Mouse (Mus musculus): ENCODE data around the gene Arhgef17.
A peak's percentile ranks its signal among the peaks of the same experiment; 100 is the strongest.

Gene Arhgef17

DNA sequence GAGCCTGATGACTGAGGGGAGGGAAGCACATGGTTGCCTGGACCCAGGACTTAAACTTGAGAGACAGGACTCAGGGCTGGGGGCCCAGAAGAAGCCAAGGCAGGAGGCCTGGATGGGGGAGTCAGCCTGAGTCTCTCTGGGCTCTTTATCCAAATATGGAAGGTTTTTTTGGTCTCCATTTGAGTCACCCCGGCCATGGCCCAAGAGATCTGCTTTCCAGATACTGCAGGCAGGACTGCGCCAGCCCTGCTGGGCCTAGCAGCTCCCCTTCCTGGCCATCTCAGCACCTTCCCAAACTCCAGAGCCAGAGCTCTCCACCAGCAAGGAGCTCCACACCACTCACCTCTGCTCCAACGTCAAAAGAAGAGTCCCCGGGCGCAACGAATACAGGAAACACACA is 15.4 kb downstream of the Arhgef17 start:
- DNase-seq (ENCODE audit: low spot score in 2 of 2) = no peak

DNA sequence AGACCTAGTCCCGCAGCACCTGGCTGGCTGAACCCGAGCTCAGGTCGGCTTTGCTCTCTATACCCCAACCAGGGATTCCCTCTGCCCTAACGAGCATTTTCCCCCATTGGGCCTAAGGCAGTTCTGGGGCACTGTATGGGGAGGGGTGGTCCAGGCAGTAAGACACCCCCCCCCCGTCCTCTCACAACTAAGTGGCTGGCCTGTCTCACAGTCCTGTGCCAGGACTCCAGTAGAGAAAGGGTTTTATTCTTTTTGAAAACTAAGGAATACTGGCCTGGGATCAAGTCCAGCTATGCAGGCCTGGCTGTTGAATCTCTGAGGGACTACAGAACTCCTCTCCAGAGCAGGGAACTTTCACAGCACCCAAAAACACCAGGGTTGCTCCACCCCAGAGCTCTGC is 16.7 kb downstream of the Arhgef17 start:
- no peak for DNase-seq (ENCODE audit: low spot score in 2 of 2)

DNA sequence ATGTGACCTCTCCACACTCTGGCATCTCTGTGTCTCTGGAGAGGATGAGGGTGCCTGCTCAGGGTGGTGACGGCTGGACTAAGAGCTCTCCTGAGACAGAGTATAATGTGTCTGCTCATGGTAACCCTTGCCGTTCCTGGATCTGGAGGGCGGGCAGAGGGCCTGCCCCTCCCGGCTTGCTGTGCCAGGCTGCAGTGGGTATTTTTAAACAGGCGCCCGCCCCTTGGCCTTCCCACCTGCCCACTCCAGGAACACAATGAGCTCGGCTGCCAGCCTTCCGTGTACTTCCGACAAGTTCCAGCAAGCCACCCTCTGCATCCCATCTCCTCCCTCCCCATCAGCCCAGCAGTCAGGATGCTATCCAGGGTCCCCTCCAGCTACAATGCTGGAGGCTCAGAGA is 20.1 kb downstream of the Arhgef17 start:
- no peak for DNase-seq (ENCODE audit: low spot score in 2 of 2)

DNA sequence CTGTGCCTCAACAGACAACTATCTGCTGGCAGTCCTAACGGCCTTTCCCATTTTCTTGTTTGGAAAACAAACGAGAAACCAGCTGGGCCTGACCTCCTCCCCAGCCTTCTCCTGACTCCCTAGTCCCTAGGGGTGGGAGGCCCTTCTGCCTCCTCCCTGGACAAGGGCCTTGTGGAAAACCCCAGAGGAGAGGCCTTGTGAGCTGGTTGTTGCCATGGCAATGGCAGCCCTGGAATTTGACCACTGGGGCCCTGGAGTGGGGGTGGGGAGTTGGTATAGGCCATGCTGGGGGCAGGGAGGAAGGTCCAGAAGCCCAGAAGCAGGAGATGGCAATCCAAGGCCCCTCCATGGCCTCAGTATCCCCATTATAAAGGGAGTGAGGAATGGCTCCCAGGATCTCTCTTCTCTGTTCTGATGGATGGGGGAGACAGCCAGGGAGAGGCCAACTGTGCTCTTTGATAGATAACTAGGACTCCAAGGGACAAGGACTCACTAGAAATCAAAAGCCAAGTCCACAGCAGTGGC is 20.6 kb downstream of the Arhgef17 start:
- DNase-seq (ENCODE audit: low spot score in 2 of 2) = no peak

DNA sequence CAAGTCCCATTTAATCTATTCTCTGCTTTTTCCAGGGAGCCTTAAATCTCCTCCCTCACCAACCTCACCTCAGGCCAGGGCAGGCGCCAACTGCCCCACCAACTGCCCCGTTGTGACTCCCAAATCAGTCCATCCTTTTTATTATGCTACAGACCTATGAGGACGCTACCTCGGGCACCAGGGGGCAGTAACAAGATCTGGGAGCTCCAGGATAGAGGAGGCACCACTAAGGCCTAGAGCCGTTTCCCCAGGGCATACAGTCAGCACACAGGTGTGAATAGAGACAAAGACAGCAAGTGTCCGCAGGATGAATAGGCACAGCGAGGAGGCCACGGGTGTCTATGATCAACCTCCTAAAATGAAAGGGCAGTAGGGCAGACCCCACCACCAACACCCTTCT is 23.3 kb downstream of the Arhgef17 start:
- DNase-seq (ENCODE audit: low spot score in 2 of 2) = no peak

DNA sequence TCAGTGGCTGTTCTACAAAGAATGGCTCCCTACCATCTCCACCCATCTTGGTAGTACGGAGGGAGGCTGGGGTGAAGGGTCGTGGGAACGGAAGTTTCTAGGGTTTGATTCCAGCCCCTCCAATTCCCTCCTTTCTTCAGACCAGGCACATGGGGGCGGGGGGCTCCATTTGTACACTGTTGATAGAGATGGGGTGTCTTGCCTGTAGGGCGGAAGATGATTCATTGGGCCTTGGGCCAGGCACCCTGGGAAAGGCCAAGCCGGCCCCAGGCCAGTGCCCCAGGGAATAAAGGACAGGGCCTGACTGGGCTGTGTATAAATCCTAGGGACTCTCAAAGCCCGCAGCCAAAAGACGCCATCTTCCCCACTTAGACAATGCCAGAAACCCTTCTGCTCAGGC is 23.8 kb downstream of the Arhgef17 start:
- no peak for DNase-seq (ENCODE audit: low spot score in 2 of 2)

DNA sequence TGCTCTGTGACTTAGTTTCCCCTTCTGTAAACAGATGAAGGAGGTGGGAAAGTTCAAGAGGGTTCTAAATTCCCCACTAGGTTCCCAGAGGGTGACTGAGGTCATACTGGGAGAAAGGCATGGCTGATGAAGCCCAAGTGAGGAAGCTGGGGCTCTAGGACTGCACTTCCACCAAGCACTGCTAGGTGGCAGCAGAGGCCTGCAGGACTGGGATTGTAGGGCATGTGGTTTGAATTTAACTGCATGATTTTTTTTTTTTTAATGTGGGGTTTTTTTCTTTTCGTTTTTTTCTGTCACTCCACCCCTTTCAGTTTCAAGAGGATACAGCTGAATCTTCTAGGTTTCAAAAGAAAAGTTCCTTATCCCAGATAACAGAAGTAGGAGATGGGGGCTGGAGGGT is 24.7 kb downstream of the Arhgef17 start:
- DNase-seq (ENCODE audit: low spot score in 2 of 2) = peak; percentile 41 to 74

DNA sequence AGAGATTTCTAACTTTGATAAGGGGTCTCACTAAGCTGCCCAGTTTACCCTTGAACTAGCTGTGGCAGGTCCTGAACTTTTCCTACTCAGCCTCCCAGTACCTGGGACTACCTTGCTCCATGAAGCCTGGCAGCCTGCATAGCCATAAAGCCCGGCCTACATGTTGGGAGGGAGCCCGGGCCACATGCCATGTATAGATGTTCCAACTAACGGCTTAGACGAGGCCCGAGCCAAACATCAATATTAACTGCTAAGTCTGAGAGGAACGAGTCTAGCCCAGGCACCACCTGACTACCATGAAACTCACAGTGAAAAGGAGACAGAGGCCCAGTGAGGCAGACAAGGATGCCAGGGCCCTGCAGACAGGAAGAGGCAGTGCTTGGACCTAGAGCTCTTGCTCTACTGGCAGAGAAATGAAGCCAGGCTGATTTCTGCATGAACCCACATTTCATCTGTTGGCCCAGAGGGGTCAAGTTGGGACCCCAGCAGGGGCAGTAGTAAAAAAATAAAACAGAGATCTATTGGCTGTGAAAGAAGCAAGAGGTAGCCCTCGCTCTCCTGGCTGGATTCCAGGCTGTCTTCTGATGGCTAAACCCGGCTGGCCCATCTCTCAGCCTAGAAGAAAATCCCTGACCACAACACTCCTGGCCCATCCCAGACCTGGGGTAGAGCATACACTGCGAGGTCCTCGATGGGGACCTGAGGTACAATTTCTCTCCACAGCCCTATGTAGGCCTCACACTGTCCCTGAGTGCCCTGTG is 25.7 kb downstream of the Arhgef17 start:
- no peak for DNase-seq (ENCODE audit: low spot score in 2 of 2)

DNA sequence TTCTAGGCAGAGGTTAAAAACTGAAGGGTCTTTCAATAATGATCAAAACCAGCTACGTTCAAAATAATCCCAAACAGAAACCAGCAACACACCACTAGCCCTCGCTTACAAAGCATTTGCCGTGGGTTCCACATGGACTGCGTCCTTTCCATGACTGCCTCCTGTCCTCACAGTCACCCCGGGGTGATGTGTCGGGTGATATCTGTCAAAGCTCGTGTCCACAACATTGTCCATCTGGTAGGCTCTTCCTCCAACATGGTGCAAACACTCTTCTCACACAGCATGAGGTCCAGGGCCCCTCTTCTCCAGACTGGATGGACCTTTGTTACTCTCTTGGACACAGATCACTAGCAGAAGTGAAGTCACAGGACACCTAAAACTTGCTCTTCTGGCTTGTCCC is 26.9 kb downstream of the Arhgef17 start:
- DNase-seq (ENCODE audit: low spot score in 2 of 2) = no peak

DNA sequence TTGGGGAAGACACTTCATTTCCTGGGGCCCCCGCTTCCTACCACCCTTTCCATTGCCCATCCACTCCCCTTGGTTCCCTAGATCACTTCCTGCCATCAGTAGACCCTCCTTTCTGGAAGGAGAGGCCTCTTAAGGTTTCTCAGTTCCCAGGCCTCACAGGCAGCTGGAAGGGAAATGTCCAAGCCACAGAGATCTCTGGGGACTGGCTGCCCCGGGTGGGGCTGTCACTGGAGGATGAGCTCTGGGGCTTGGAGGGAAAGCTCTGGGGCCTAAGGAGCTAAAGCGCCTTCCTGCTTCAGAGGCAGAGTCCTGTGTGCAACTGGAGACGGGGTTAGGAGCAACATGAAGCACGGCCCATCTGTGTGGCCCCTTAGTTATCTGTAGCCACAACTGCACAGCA is 27.3 kb downstream of the Arhgef17 start:
- no peak for DNase-seq (ENCODE audit: low spot score in 2 of 2)

DNA sequence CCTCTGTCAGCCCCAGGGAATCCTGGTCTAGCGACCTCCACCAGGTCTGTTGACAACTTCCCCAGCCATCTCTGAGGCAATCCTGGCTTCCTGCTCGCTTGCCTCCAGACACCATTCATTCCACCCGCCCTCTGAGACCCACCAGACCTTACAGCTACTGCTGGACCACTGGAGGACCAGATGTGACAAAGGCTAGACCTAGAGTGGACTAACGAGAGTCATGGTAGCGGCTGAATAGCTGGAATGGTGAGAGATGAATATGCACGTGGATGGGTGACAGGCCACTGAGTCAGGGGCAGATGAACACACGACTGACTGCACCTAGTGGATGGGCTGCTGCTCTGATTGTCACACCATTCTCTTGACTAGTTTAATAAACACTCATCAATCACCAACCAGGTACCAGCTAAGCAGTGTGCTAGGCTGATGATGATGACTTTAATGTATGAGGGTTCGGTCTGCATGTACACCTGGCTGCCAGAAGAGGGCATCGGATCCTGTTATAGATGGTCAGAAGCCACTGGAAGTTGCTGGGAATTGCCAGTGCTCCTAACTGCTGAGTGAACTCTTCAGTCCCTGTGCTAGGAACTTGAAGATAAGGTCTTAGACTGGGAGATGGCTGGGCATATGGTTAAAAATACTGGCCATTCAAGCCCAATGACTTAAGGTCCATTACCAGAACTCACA is 29.3 kb downstream of the Arhgef17 start:
- no peak for DNase-seq (ENCODE audit: low spot score in 2 of 2)

DNA sequence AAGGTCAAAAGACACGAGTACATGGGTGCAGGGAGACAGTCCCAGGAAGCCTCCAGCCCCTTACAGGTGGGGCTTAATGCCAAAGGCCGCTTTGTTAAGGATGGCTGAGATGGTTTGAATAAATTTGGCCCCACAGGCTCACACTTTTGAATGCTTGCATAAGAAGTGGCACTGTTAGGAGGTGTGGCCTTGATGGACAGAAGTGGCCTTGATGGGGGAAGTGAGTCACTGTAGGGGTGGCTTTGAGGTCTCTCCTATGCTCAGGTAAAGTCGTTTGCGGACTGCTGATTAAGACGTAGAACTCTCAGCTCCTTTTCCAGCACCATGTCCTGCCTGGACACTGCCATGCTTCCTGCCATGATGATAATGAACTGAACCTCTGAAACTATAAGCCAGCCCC is 34.1 kb downstream of the Arhgef17 start:
- no peak for DNase-seq (ENCODE audit: low spot score in 2 of 2)

DNA sequence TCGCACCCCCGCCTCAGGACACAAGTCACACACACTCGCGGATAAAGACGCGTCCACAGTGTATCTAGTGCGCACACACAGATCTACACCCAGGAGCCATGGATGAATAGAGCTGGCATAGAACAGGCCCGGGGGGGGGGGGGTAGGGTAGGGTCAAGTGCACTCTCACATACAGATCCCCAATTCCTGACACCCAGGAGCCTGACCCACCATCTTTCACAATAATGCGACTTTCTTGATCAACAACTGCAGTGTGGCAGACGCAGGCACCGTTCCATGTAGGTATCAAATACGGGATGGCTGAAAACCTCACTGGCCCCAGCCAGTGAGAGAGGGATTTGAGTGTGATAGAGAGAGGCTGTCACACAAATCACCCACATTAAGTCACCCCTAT is 37.1 kb downstream of the Arhgef17 start:
- DNase-seq (ENCODE audit: low spot score in 2 of 2) = no peak

DNA sequence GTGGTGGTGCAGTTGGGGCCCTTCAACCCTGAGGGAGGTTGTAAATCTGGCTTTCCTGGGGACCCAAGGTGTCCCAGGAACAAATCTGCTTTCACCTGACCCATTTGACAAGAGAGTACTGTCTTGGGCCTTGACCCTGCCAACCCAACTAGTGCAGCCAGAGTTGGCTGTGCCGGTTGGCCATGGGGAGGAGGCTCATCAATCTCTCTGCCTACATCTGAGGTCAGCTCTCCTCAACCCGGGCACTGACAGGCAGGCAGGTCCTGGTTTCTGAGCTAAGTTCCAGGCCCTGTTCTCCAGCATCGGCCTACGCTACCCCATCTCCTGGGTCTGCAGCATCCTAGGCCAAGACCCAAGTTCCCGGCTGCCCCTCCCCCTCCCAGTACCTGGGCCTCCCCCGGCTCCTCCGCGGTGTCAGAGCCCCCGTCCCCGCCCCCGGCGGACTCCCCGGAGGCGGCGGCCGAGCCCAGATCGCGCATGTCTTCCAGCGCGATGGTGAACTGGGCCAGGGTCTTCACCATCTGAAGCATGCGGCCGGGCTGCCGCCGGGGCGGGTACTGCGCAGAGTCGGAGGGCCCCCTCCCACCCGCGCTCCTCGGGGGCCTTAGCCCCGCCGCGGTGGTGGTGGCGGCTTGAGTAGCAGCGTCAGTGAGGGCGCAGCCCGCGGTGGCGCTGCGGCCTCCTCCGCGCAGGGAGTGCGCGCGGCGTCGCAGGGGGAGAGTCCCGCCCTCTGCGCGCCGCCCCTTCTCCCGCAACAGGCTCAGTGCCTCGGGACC is 37.7 kb downstream of the Arhgef17 start:
- no peak for DNase-seq (ENCODE audit: low spot score in 2 of 2)

DNA sequence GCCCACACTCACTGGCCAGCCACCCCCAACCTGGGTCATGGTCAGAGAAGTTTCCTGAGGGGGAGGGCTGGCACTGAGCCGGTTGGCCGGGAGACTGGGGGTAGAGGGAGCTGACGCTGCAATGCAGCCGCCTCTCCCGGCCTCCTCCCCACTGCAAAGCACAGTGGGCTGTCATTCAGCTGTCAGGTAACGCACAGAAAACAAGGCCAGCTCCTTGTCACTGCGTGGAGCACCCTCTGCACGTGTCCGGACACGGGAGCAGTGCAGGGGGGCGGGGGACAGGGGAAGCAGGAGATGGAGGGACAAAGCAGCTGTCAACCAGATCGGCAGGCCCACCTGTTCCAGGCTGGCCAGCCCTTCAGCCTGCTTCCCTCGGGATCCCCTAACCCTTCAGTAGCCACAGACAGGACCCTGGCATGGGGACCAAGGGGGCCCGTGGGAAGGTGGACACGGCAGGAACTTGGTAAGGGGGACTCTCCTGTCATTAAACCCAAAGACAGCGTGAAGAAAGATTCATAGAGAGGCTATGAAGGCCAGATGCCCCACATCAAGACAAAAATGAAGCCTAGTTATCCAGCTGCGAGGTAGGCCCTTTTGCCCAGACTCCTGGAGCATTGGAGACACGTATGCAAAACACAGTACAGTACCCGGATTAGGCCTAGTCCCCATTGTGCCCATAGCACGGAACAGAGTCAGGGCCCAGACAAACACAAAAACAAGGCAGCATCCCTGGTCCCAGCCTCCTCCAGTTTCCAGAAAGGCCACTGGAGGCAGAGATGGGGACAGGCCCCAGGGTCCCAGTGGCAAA is 38.5 kb downstream of the Arhgef17 start:
- no peak for DNase-seq (ENCODE audit: low spot score in 2 of 2)

DNA sequence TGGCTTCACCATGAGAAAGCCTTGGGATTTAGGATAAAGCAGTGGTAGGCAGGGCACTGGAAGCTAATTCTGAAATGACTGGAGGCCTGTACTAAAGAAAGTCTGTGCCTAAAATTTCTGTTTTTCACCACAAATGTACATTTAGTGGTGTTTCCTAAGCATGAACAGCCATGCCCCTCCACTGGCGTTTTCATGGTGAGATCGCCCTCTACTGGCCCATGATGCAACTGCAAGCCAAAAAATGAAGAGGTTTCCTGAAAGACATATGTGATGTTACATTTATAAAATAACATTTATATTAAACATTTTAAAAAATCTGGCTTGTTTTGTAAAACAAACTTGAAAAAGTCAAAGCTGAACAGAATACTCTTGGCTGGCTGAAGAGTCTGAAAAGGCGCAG is 45.4 kb downstream of the Arhgef17 start:
- DNase-seq (ENCODE audit: low spot score in 2 of 2) = peak in 1 of 2 experiments; percentile 73

DNA sequence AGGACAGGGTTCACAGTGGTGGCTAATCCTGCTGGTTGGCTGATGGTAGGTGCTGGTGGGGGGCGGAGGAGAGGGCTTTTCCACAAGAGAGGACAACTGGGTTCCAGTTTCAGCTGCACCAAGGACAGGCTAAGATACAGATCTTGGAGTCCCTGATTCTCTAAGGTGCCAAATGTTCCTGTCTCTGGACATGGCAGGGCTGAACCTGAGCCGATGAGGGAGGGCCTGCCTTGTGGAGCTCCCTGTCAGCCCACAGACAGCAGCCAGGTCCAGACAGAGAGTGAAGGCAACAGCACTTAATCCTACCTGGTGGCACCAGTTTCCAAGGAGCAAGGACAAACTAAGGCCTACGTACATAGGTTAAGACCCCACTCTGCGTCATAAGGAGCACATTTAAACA is 47.4 kb downstream of the Arhgef17 start:
- DNase-seq (ENCODE audit: low spot score in 2 of 2) = no peak

DNA sequence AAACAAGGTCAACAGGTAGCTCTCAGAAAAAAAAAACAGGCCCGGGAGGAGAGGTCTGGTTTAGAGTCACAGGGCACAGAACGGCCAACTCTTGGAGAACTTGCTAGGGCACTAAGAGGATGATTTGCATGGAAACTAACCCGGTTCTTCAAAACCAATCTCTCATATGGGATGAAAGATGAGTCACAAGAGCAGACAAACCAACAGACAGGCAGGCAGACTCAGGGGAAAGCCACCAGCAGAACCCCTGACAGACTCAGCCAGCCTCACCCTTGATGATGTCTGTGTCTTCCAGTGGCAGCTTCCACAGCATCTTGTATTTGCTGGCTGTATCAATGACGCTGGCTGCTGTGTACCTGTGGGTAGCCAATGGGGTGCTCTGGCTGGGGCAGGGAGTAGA is 50.0 kb downstream of the Arhgef17 start:
- no peak for DNase-seq (ENCODE audit: low spot score in 2 of 2)

DNA sequence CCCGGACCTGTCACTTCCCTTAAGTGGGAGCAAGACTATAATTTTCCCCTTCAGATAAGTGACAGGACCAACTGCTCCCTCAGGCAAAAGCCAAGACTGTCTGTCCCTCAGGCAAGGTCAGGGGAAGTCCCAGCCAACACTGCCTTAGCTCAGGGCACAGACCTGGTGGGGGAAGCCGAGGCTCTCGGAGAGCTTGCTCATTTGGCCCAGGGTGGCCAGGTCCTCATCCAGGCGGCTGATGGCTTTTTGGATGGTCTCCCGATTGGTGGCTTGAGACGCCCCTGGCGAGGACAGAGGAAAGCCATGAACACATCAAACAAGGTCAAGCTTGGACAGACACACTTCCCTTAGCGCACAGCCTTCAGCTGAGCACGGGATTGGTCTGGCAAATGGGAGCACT is 50.4 kb downstream of the Arhgef17 start:
- DNase-seq (ENCODE audit: low spot score in 2 of 2) = no peak

DNA sequence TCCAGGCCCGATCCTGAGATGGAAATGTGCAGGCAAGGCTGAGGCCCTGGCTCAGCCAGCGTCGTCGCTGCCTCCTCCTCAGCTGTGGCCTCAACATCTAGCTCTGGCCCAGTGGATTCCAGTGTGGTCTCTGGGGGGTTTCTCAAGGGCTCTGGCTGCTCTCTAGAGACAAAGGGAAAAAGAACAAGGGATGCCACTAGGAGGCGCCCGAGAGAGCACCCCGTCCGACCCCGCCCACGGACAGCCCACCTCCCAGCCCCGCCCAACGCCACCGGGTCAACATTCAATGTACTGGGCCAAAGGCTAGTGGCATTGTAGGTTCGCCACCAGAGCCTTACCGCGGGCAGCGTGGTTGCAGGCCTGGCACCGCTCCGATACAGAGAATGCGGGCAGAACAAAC is 52.3 kb downstream of the Arhgef17 start:
- peak; percentile 57 to 74 for DNase-seq (ENCODE audit: low spot score in 2 of 2)

DNA sequence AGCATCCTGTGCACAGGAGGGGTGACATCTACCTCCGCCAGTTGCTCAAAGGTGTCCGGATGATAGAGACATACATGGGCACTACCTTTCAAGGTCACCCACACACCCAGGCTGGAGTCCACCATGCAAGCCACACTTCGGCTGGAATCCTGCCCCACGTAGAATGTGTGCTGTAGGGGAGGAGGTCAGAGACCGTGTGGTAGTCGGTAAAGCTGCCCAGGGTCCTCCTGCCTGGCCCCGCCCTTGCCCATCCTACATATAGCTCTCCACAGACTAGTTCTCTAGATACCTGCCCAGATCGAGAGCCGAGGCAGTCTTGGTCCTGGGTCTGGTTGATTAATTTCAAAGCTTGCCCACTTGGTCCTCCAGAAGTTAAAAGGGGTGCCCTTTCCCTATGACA is 55.1 kb downstream of the Arhgef17 start:
- no peak for DNase-seq (ENCODE audit: low spot score in 2 of 2)

DNA sequence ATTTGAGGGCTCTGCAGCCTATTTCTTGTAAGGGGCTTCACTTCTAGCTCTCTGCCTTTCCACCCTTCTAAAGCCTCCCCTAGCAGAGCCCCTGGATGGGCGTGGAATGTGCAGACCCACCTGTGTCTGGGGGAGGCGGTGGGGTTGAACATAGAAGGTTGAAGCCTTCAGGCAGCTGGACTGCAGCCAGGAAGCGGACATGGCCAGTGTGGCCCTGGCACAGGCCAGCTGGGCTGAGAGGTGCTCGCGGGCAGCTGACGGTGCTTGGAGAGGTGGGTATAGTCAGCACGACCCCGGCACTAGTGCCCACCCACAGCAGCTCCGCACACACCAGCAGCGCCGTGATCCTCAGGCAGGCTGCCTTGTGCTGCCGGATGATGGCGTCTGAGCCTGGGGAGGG is 55.6 kb downstream of the Arhgef17 start:
- DNase-seq (ENCODE audit: low spot score in 2 of 2) = no peak
